Comparison of ENCODE assay signal across 10 mouse cellular contexts in genomic region chr5:91270747-91271146, GRCm38 (mm10).
A peak's percentile ranks its signal among the peaks of the same experiment; 100 is the strongest.
DNase-seq lines count a peak whose midpoint lies in the region; ATAC-seq and TF ChIP-seq lines count a peak whose summit lies in the region.
"Had no signal": no experiment of that assay in that cellular context is flagged by ENCODE, and none has a peak within 500 bp of the region (broad histone marks: within the 10 kb centered on the region; RNA-seq: fewer than 3 reads in every experiment).

No protein-coding gene starts in this region.

- H3K9ac ChIP-seq in kidney, embryonic 14.5 days (ENCODE audit: low read depth, low read length): no peak overlapping the region
- no peak overlapping the region for H3K9ac ChIP-seq in ES-E14 (ENCODE audit: insufficient read depth, low read depth, low read length, poor library complexity, severe bottlenecking)
- H3K9ac ChIP-seq in midbrain, embryonic 11.5 days (ENCODE audit: low read length): no peak overlapping the region
- H3K9ac ChIP-seq: liver, embryonic 13.5 days had no signal

- no peak overlapping the region for H3K27ac ChIP-seq in kidney, embryonic 14.5 days (ENCODE audit: low read depth, low read length)
- no peak overlapping the region for H3K27ac ChIP-seq in ES-E14 (ENCODE audit: insufficient read depth, low read depth, low read length, poor library complexity, severe bottlenecking)
- no peak overlapping the region for H3K27ac ChIP-seq in midbrain, embryonic 11.5 days (ENCODE audit: low read depth, low read length)
- H3K27ac ChIP-seq: liver, embryonic 13.5 days had no signal

- no peaks in the 10 kb centered on the region for H3K4me1 ChIP-seq in kidney, embryonic 14.5 days (ENCODE audit: control insufficient read depth, insufficient read depth, low read length)
- H3K4me1 ChIP-seq in ES-E14 (ENCODE audit: control insufficient read depth in 2 of 2, insufficient read depth in 2 of 2, low read length in 2 of 2, poor library complexity in 1 of 2): no peaks in the 10 kb centered on the region
- H3K4me1 ChIP-seq in midbrain, embryonic 11.5 days (ENCODE audit: control insufficient read depth, insufficient read depth, low read length): no peaks in the 10 kb centered on the region
- H3K4me1 ChIP-seq: liver, embryonic 13.5 days had no signal

- DNase-seq in cerebellum, postnatal 10 days: peak; percentile 2 to 17
- DNase-seq in cerebellum, adult 9-10 months: no peak
- peak; percentile 20 to 49 for DNase-seq in kidney, postnatal 36 days
- peak; percentile 4 for DNase-seq in ES-E14 (ENCODE audit: low read depth, low spot score)
- DNase-seq in midbrain, embryonic 11.5 days (ENCODE audit: low spot score, missing footprints): no peak
- DNase-seq: heart, postnatal 36 days; liver, embryonic 13.5 days had no signal

- in situ Hi-C loops in ES-E14 (cut with MboI; ENCODE audit: low sequenced_read_pairs in 2 of 2, unreplicated experiment in 2 of 2): loop anchor here in 1 of 2 experiments (25.0 kb wide), 1 partner anchor 92 kb away; no protein-coding TSS in a partner anchor

- H3K4me2 ChIP-seq in kidney, embryonic 14.5 days (replicated peaks; ENCODE audit: low read depth, low read length): no peak overlapping the region
- no peak overlapping the region for H3K4me2 ChIP-seq in midbrain, embryonic 11.5 days
- H3K4me2 ChIP-seq: liver, embryonic 13.5 days had no signal

- H3K36me3 ChIP-seq in kidney, embryonic 14.5 days (ENCODE audit: control insufficient read depth, insufficient read depth, low read length): no peaks in the 10 kb centered on the region
- no peaks in the 10 kb centered on the region for H3K36me3 ChIP-seq in ES-E14 (ENCODE audit: control insufficient read depth, insufficient read depth, low read length, poor library complexity, severe bottlenecking)
- H3K36me3 ChIP-seq in midbrain, embryonic 11.5 days (ENCODE audit: control insufficient read depth, insufficient read depth, low read length): no peaks in the 10 kb centered on the region
- H3K36me3 ChIP-seq: liver, embryonic 13.5 days had no signal

- H3K27me3 ChIP-seq in kidney, embryonic 14.5 days (ENCODE audit: control insufficient read depth, insufficient read depth, low read length): no peaks in the 10 kb centered on the region
- H3K27me3 ChIP-seq in midbrain, embryonic 11.5 days (ENCODE audit: control insufficient read depth, insufficient read depth, low read length): no peaks in the 10 kb centered on the region
- H3K27me3 ChIP-seq: liver, embryonic 13.5 days had no signal

- no peaks in the 10 kb centered on the region for H3K9me3 ChIP-seq in kidney, embryonic 14.5 days (ENCODE audit: control insufficient read depth, low read length)
- H3K9me3 ChIP-seq in ES-E14 (ENCODE audit: control insufficient read depth, insufficient read depth, low read depth, low read length): no peaks in the 10 kb centered on the region
- no peaks in the 10 kb centered on the region for H3K9me3 ChIP-seq in midbrain, embryonic 11.5 days (ENCODE audit: control insufficient read depth, low read length)
- H3K9me3 ChIP-seq: liver, embryonic 13.5 days had no signal

- ATAC-seq in kidney, embryonic 14.5 days (ENCODE audit: low FRiP score, low TSS enrichment): no peak
- peak; percentile 65; the same call in 1 of the 2 replicates for ATAC-seq in granulocyte monocyte progenitor cell, adult 5-6 weeks (replicated peaks; ENCODE audit: poor library complexity, severe bottlenecking)
- ATAC-seq in erythroblast, adult 5-6 weeks (replicated peaks; ENCODE audit: low FRiP score, poor library complexity, severe bottlenecking): no peak
- ATAC-seq in midbrain, embryonic 11.5 days (ENCODE audit: low FRiP score): no peak

- 67% methylated on average over 1 of the region's 1 CpGs for WGBS in kidney, embryonic 14.5 days
- 76% methylated on average over 1 of the region's 1 CpGs for WGBS in midbrain, embryonic 11.5 days

- H3K4me3 ChIP-seq in kidney, embryonic 14.5 days (ENCODE audit: low read length): no peak overlapping the region
- H3K4me3 ChIP-seq in ES-E14 (ENCODE audit: insufficient read depth in 1 of 2, low read depth in 1 of 2, low read length in 2 of 2, poor library complexity in 1 of 2, severe bottlenecking in 1 of 2): no peak overlapping the region
- no peak overlapping the region for H3K4me3 ChIP-seq in midbrain, embryonic 11.5 days (ENCODE audit: low read depth, low read length)
- H3K4me3 ChIP-seq: liver, embryonic 13.5 days had no signal

TF ChIP-seq in ES-E14, 5 proteins besides CTCF, POLR2A, EP300 and RAD21:
- TF ChIP-seq MAFK (IDR thresholded peaks at IDR 0.05; ENCODE audit: insufficient read depth, low read depth, low read length) (no peak), CHD2 (IDR thresholded peaks at IDR 0.05; ENCODE audit: low read depth, low read length) (no peak), ZNF384 (IDR thresholded peaks at IDR 0.05; ENCODE audit: low read depth, low read length) (no peak), HCFC1 (IDR thresholded peaks at IDR 0.05; ENCODE audit: borderline replicate concordance, insufficient read depth, low read length) (no peak), ZC3H11A (IDR thresholded peaks at IDR 0.05; ENCODE audit: borderline replicate concordance, low read depth, low read length) (no peak)

Comparison
In these comparisons a context has a peak if more than half of its experiments do, and no peak if none do; other contexts are left out.
1. DNase-seq: peak in cerebellum, postnatal 10 days (2 of 2), kidney, postnatal 36 days (2 of 2) and ES-E14 (single experiment); none in cerebellum, adult 9-10 months (single experiment) and midbrain, embryonic 11.5 days (single experiment).